Mouse (Mus musculus) layer of hippocampus, adult 9-10 months (tissue): ENCODE data around the gene Nhej1.
A peak's percentile ranks its signal among the peaks of the same experiment; 100 is the strongest.

Experiments used
- DNase-seq: peaks from one replicate; pipeline ENCODE4 v3.0.0; 2022; ENCODE audit warnings: low spot score

Nhej1 gene

GRCm38 (mm10) chr1:74973590-74973989 is 151.4 kb downstream of the Nhej1 start:
- no peak for DNase-seq

- no peak for DNase-seq
These were observed 153.5 kb downstream of the Nhej1 start for GRCm38 (mm10) chr1:74971353-74972050.

GRCm38 (mm10) chr1:74967962-74968580 is 156.9 kb downstream of the Nhej1 start:
- DNase-seq = no peak

GRCm38 (mm10) chr1:74964494-74965215 is 160.3 kb downstream of the Nhej1 start:
- peak; percentile 25 for DNase-seq

DNA sequence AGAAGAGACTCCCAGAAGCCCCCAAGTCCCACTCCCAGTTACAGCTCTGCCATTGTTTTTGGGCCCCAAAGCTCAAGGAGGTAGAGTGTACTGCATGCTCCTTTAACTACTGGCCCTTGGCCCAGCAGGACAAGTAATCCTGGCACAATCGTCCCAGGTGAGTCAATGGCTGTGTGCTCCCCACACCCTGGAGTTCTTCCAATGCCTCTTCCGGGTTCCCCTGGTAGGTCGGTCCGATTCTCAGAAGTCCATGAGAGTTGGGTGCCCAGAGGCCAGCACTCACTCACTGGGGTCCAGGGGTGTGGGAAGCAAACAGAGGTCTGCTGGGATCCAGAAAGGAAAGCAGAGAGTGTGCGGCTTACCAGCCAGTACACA is 162.2 kb downstream of the Nhej1 start:
- no peak for DNase-seq

GRCm38 (mm10) chr1:74962126-74962852 is 162.7 kb downstream of the Nhej1 start:
- DNase-seq = no peak

- no peak for DNase-seq
These were observed 163.3 kb downstream of the Nhej1 start for GRCm38 (mm10) chr1:74961722-74962121.

DNA sequence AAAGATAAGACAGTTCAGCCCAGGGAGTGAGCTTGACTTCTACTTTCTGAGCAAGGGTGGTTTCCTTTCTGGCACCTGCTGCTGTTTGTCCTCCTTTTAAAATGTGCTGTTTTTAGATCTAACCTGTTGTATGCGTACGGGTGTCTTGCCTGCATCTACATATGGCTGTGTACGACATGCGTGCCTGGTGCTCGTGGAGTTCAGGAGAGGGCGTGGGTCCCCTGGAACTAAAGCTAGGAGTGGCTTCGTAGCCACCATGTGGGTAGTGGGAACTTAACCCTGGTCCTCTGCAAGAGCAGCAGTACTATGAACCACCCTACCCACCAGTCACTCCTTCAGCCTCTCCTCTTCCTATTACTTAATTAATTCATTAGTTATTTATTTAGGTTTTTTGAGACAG is 164.9 kb downstream of the Nhej1 start:
- DNase-seq = no peak

DNA sequence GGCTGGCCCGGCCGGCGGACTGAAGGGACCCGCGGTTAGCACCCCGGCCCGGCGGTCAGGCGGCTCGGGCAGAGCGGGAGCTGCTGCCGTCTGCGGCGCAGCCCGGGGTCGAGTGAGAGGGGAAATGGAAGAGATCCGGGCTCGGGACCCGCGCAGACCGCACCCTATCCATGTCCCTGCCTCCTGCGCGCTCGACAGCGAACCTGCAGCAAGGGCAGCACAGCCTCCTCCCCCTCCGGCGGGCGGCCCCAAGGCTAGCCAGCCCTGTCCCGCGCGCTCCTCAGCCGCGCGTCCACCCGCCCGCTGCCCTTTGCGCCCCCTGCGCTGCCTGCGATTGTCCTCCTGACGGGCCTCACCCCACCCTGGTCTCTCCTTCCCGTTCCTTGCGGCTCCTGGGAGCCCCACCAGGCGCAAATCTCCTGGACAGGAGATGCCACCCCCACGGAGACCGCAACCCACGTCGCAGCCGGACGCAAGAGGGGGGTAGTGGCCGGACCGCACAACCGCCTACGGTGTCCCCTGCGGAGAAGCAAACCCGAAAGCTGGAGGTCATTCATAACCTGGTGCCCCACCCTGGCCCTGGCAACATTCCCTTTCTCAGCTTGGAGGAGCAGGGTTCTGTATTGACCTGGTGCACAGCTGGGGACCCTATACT is 173.3 kb downstream of the Nhej1 start, which contains the start of gene Ihh:
Gene Ihh (minus strand): TSS at position 117 of the 655 bp plus-strand sequence.
- no peak for DNase-seq

DNA sequence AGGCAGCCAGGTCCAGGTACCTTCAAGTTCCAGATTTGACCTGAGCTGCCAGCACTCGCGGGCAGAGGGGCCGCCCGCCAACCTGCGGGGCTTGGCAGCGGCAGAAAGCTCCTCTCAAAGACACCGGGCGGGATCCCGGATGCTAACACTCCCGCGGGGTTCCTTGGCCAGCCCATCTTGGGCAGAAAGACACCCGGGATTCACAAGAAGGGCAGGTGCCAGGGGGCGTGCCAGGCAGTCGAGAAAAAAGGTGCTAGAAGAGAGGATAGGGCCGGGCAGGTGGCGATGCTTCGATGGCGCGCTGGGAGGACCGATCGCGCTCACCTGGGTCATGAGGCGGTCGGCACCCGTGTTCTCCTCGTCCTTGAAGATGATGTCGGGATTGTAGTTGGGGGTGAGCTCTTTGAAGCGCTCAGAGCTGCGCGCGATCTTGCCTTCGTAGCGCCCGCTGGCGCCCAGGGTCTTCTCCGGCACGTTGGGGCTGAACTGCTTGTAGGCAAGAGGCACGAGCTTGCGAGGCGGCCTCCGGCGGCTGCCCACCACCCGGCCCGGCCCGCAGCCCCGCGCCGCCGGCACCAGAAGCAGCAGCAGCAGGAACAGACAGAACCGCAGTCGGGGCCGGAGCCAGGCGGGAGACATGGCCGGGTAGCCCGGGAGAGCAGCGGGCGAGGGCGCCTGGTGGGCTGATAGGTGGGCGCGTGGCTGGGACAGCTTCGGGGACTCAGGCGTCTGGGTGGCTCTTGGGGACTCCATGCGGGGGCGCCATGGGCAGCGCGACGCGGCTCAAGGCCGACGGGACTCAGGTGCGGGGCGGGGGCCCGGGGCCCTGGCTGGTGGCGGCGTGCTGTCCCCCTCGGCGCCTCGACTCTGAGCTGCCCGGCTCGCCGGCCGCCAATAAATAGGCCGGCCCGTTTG is 174.2 kb downstream of the Nhej1 start:
- DNase-seq = no peak

- no peak for DNase-seq
These were observed 174.9 kb downstream of the Nhej1 start for GRCm38 (mm10) chr1:74950066-74950465.

- DNase-seq = no peak
These were observed 175.3 kb downstream of the Nhej1 start for GRCm38 (mm10) chr1:74949666-74950050.

DNA sequence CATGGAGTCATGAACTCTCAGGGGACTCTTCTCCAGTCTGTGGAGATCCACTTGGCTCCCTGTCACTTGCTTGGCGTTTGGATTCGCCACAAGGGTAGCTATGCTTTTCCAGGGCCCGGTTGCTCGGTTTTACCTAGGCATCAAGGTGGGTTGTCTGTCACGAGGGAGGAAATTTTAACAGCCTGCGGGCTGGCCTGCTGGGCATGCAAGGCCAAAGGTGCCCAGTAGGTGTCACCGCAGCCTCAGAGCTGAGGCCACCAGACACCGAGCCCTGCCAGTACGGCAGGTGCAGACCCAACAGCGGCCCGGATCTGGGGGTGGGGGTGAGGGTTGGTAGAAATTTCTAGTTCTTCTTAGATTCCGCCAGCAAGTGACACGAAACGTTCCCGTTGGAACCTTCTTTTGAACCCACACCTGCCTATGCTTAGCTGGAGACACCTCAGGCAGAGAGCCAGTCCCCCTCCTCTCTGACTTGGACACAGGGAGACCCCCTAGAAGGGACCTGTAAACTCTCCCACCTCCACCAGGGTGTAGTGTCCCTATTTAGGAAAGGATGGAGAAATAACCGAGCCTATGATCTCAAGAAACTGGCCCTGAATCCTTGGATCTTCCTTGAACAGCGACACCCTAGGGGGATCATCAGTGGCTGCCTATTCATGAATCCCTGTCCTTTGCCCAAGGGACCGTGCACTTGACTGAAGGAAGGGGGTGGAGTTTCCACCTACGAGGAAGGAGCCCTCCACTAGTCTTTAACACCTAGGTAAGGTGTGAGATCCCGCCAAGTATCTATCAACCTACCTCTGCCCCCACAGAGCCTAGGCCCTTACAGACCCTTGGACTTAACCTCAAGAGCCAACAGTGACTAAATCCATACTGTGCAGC is 176.0 kb downstream of the Nhej1 start:
- no peak for DNase-seq

DNA sequence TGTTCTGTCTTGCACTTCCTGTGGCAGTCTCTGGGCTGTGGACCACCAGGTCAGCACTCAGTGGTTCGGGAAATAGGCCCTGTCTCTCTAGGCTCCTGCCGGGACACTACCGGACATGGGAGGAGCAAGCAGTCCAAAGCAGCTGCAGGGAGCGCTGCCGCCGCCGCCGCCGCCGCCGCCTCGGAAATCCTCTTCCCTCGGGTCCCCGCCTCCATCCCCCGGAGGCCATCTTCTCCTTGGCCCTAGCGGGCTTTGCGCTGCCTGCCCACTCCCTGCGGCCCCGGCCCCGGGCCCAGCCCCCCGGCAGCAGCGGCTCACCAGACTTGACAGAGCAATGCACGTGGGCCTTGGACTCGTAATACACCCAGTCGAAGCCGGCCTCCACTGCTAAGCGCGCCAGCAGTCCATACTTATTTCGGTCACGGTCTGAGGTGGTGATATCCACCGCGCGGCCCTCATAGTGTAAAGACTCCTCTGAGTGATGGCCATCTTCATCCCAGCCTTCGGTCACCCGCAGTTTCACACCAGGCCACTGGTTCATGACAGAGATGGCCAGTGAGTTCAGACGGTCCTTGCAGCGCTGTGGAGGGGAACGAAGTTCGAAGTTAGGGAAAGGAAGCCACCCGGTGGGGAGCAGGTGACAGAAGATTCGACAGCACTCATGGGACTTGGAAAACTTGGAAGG is 176.9 kb downstream of the Nhej1 start:
- DNase-seq = no peak

GRCm38 (mm10) chr1:74941651-74942360 is 183.2 kb downstream of the Nhej1 start:
- DNase-seq = no peak

DNA sequence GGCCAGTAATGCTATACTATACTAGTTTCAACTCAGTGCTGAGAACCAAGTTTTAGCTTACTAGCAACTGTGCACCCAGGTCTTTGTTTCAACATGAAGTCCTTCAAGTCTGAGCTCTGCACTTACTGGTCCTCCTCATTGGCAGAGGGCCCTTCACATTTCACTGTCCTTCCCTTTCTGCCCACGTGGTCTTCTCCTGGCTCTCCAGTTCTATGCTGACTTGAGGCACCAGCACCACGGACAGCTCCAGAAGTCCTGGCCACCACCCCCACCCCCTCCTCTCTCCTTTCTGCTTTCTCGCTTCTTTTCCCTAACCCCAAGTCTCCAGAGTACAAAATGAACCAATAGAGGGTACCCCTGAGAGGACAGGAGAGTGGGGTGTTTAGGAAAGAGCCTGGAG is 185.2 kb downstream of the Nhej1 start:
- no peak for DNase-seq

- no peak for DNase-seq
These were observed 188.7 kb downstream of the Nhej1 start for GRCm38 (mm10) chr1:74936221-74936830.

DNA sequence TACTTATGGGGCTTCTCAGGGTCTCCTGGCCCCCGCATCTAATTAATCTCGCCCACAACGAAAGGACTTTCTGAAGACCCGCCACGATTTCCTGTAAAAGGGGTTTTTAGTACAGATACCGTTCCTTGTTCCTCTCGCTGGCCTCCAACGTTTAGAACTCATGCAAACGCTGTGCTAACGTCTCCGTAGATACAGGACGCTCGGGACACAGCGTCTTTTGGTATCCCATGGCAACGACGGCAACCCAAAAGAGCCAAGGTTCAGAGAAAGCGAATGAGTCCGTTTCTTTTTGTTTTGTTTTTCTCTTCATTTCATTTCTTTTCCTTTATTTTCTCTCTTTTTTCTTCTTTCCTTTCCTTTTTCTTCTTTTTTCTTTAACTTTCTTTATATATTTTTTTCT is 189.6 kb downstream of the Nhej1 start, which contains the start of gene Cfap65:
Gene Cfap65 (minus strand): TSS at position 198 of the 400 bp plus-strand sequence.
- no peak for DNase-seq
